Mouse (Mus musculus): ENCODE measurements at regions not wholly inside any gene's neighbourhood (a gene's known extent, or its start where the extent isn't known, plus 50 kb on each side); places are given as distances from the start of the nearest gene placed in this dataset.

GRCm38 (mm10) chr1:142605224-142605623 lies 1035.2 kb upstream of the B3galt2 start:
- DNase-seq (ENCODE audit: low spot score in 2 of 2), result no peak

- DNase-seq (ENCODE audit: low spot score in 2 of 2), result no peak
These were observed 1034.4 kb upstream of the B3galt2 start for GRCm38 (mm10) chr1:142606082-142606481.

GRCm38 (mm10) chr1:142621464-142621863 lies 1019.0 kb upstream of the B3galt2 start:
- DNase-seq (ENCODE audit: low spot score in 2 of 2), result no peak

- no peak for DNase-seq (ENCODE audit: low spot score in 2 of 2)
These were observed 1016.2 kb upstream of the B3galt2 start for GRCm38 (mm10) chr1:142624303-142624702.

- DNase-seq (ENCODE audit: low spot score in 2 of 2), result no peak
These were observed 985.2 kb upstream of the B3galt2 start for GRCm38 (mm10) chr1:142655289-142655688.

- DNase-seq (ENCODE audit: low spot score in 2 of 2), result no peak
These were observed 975.2 kb upstream of the B3galt2 start for GRCm38 (mm10) chr1:142665262-142665661.

- peak in 1 of 2 experiments; percentile 5 for DNase-seq (ENCODE audit: low spot score in 2 of 2)
These were observed 960.5 kb upstream of the B3galt2 start for GRCm38 (mm10) chr1:142679917-142680316.

GRCm38 (mm10) chr1:142688828-142689227 lies 951.6 kb upstream of the B3galt2 start:
- DNase-seq (ENCODE audit: low spot score in 2 of 2), result no peak

- no peak for DNase-seq (ENCODE audit: low spot score in 2 of 2)
These were observed 945.3 kb upstream of the B3galt2 start for GRCm38 (mm10) chr1:142695179-142695578.

GRCm38 (mm10) chr1:142708263-142708662 lies 932.2 kb upstream of the B3galt2 start:
- DNase-seq (ENCODE audit: low spot score in 2 of 2), result no peak

GRCm38 (mm10) chr1:142730259-142730658 lies 910.2 kb upstream of the B3galt2 start:
- DNase-seq (ENCODE audit: low spot score in 2 of 2), result no peak

- DNase-seq (ENCODE audit: low spot score in 2 of 2), result no peak
These were observed 906.4 kb upstream of the B3galt2 start for GRCm38 (mm10) chr1:142734108-142734507.

- no peak for DNase-seq (ENCODE audit: low spot score in 2 of 2)
These were observed 902.1 kb upstream of the B3galt2 start for GRCm38 (mm10) chr1:142738376-142738775.

GRCm38 (mm10) chr1:142742307-142742706 lies 898.2 kb upstream of the B3galt2 start:
- DNase-seq (ENCODE audit: low spot score in 2 of 2), result peak in 1 of 2 experiments; percentile 5

- no peak for DNase-seq (ENCODE audit: low spot score in 2 of 2)
These were observed 869.5 kb upstream of the B3galt2 start for GRCm38 (mm10) chr1:142771010-142771409.
